Mouse (Mus musculus): ENCODE measurements around the gene Pla2g1b.

GRCm38 (mm10) chr5:115444130-115444529 is 21.9 kb upstream of the Pla2g1b start:
- no peak for TF ChIP-seq CTCF (IDR thresholded peaks at IDR 0.05; ENCODE audit: low read depth, low read length)
- no peak for TF ChIP-seq POLR2A (IDR thresholded peaks at IDR 0.05; ENCODE audit: insufficient read depth, low read length)
